Mouse (Mus musculus) R1 (cell line): ENCODE data around the gene Tln1.

Experiments
- DNase-seq: peaks from one replicate; pipeline ENCODE4 v3.0.0-alpha.2; 2018; ENCODE audit warnings: low read depth, low spot score

The Tln1 gene

GRCm38 (mm10) chr4:43506074-43506473 is 56.4 kb downstream of the Tln1 start:
- DNase-seq, result no peak

GRCm38 (mm10) chr4:43504269-43504668 is 58.2 kb downstream of the Tln1 start:
- no peak for DNase-seq

- no peak for DNase-seq
Observed at GRCm38 (mm10) chr4:43503506-43503905, 59.0 kb downstream of the Tln1 start.

GRCm38 (mm10) chr4:43503041-43503440 is 59.5 kb downstream of the Tln1 start:
- DNase-seq, result no peak

GRCm38 (mm10) chr4:43499407-43500333 is 62.8 kb downstream of the Tln1 start, which contains the start of gene Arhgef39:
Arhgef39 (minus strand) TSS chr4:43499695.
- peak; percentile 89 for DNase-seq

GRCm38 (mm10) chr4:43498983-43499382 is 63.5 kb downstream of the Tln1 start:
- DNase-seq, result peak; percentile 89

- DNase-seq, result no peak
Observed at GRCm38 (mm10) chr4:43497946-43498345, 64.5 kb downstream of the Tln1 start.

- DNase-seq, result no peak
Observed at GRCm38 (mm10) chr4:43497405-43497804, 65.1 kb downstream of the Tln1 start.

- no peak for DNase-seq
Observed at GRCm38 (mm10) chr4:43496587-43496986, 65.9 kb downstream of the Tln1 start.

GRCm38 (mm10) chr4:43493846-43494240 is 68.6 kb downstream of the Tln1 start:
- no peak for DNase-seq

GRCm38 (mm10) chr4:43493186-43493845 is 69.2 kb downstream of the Tln1 start:
- DNase-seq, result peak; percentile 93

- DNase-seq, result peak; percentile 98
Observed at GRCm38 (mm10) chr4:43492821-43493185, 69.7 kb downstream of the Tln1 start, which contains the start of gene Ccdc107. Ccdc107 (plus strand) TSS chr4:43492900.

GRCm38 (mm10) chr4:43492101-43492820 is 70.2 kb downstream of the Tln1 start:
- DNase-seq, result peak; percentile 35

- DNase-seq, result no peak
Observed at GRCm38 (mm10) chr4:43490801-43491200, 71.7 kb downstream of the Tln1 start.

GRCm38 (mm10) chr4:43489611-43490010 is 72.9 kb downstream of the Tln1 start:
- no peak for DNase-seq

GRCm38 (mm10) chr4:43485666-43486065 is 76.8 kb downstream of the Tln1 start:
- peak; percentile 74 for DNase-seq

GRCm38 (mm10) chr4:43483535-43484091 is 78.9 kb downstream of the Tln1 start, which contains the start of gene Sit1:
Sit1 (minus strand) TSS chr4:43483734.
- DNase-seq, result no peak

GRCm38 (mm10) chr4:43482591-43482990 is 79.9 kb downstream of the Tln1 start:
- no peak for DNase-seq

- no peak for DNase-seq
Observed at GRCm38 (mm10) chr4:43481894-43482456, 80.5 kb downstream of the Tln1 start.
